Mouse (Mus musculus) megakaryocyte, adult 5-6 weeks (primary cell): ENCODE data around the gene Elp5. TPM values are rescaled to one million over a fixed set of nuclear protein-coding genes. Genes with fewer than 3 reads are reported as not detected.

Experiments used
- ATAC-seq: 2 replicates; pipeline ENCODE4 v1.8.0; 2016; ENCODE audit warnings: mild to moderate bottlenecking, inconsistent platforms; ENCODE audit not compliant: poor library complexity, severe bottlenecking
- total RNA-seq, 2 experiments: library from RNA; stranded (forward) in 1 of 2; stranded (reverse) in 1 of 2; fragments of 153-499, 151-499 nt in 1 of 2; fragments of 221-1000, 200-1000 nt in 1 of 2; gene quantifications; 2 replicates each; pipeline versions ENCODE4 v1.2.3 to v1.2.4; 2015 to 2017

Elp5 gene
- total RNA-seq, 2 experiments from 2014 or later, result 40.5 to 44.7 TPM

- no peak for ATAC-seq
Observed at GRCm38 (mm10) chr11:70015677-70016076, 33.4 kb upstream of the Elp5 start.

DNA sequence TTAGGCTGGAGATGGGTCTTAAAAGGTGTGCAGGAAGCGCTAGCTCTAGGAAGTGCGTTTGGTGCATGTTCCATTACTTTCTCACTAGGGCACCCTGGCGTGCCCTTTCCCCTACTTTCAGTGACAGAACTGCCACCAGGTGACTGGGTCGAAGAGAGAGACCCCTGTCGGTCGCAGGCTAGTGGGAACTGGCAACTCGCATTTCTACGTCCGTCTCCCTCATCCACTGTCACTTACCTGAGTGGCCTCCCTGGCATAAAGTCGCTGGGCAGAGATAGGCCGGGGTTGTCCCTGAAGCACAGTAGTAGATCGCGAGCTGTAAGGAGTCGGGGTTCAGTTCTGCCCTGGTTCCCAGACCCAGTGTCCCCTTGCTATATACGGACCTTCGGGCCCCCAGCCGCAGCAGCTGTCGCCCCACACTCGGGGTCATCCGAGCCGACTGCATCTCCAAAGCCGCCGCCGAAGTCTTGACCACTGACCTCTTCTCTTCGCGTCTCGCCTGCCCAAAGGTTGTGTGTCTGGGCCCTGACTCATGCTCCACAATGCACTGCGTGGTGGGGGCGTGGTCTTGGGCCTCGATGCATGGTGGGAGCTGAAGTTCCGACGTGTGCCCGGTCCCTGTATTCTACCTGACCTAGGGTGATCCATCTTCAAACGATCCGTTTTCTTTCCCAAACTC, 32.7 kb upstream of the Elp5 start, which contains the start of gene Acadvl:
Gene Acadvl, minus strand, starts transcription at position 532 of the 679 bp plus-strand sequence.
- ATAC-seq, result peak; percentile 98

GRCm38 (mm10) chr11:70014051-70014450, 31.7 kb upstream of the Elp5 start:
- no peak for ATAC-seq

- no peak for ATAC-seq
Observed at GRCm38 (mm10) chr11:70013408-70013807, 31.1 kb upstream of the Elp5 start.

- no peak for ATAC-seq
Observed at GRCm38 (mm10) chr11:70012931-70013330, 30.6 kb upstream of the Elp5 start.

- no peak for ATAC-seq
Observed at GRCm38 (mm10) chr11:70010961-70011360, 28.6 kb upstream of the Elp5 start.

GRCm38 (mm10) chr11:70010548-70010947, 28.2 kb upstream of the Elp5 start:
- no peak for ATAC-seq

DNA sequence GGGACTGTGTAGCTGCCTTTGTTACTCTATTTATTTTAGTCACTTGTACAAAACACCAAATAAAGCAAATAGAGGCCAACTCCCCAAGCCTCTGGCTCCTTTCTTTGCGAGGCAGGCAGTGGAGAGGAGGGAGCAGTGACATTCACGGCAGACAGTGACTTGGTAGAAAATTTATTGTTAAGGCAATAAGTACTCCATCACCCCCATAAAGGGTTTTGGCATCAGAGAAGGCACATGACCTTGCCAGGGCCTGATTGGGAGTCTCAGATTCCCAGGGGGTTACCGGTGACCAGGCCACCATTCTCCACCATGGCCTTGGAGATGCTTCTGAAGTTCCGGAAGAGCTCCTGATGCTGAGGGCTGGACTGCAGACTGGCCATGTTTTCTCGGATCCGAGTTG, 27.7 kb upstream of the Elp5 start:
- ATAC-seq, result no peak

GRCm38 (mm10) chr11:70005521-70005920, 23.2 kb upstream of the Elp5 start:
- no peak; the same call in 1 of the 2 replicates for ATAC-seq

GRCm38 (mm10) chr11:70002471-70002870, 20.2 kb upstream of the Elp5 start:
- no peak for ATAC-seq

DNA sequence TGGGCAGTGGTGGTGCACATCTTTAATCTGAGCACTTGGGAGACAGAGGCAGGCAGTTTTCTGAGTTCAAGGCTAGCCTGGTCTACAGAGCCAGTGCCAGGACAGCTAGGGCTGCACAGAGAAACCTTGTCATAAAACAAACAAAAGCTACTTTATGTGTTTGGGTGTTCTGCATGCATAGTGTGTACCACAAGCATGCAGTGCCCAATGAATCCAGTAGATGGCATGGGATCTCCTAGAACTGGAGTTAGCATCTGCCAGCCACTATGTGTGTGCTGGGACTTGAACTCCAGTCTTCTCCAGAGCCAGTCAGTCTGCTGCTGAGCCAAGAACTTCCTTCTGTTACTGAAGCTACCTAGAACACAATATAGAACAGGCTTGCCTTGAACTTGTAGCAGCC, 19.5 kb upstream of the Elp5 start:
- ATAC-seq, result no peak

DNA sequence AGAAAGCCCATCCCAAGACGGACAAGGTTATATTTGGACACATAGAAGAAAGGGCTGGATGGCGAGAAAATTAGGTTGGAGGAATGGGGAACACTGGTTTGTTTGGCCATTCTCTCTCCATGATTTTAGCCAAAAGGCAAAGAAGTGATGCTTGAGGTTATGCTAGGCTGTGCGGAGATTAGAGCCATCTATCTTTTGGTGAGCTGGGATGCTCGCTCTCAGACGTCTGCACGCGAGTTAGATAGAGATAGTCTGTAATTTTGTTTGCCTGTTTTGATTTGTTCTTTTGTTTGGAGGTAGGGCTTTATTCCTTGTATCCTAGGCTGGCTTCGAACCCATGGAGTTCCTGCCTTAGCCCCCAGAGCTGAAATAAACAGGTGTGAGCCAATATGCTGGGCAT, 18.8 kb upstream of the Elp5 start:
- no peak for ATAC-seq

GRCm38 (mm10) chr11:70000396-70000898, 18.1 kb upstream of the Elp5 start, which contains the start of gene Dvl2:
Dvl2 (plus strand) TSS chr11:70000595.
- peak; percentile 61 for ATAC-seq

DNA sequence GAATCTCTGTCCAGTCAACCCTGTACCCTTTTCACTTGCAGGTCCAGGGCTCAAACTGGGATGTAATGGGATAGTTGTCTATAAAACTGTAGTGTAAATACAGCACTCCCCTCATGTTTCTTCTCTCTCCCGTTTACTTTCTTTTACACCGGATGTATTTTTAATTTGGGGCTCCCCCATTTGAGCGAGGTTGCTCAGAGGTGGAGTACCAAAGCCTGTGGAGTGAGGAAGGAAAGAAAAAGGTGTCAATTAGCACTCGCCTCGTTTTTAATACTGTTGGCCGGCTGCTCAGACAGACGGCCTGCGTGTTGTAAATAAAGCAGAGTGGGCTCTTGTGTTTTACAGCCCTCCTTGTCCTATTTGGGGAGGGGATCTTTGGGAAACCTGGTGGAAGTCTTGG, 17.3 kb upstream of the Elp5 start:
- ATAC-seq, result no peak

DNA sequence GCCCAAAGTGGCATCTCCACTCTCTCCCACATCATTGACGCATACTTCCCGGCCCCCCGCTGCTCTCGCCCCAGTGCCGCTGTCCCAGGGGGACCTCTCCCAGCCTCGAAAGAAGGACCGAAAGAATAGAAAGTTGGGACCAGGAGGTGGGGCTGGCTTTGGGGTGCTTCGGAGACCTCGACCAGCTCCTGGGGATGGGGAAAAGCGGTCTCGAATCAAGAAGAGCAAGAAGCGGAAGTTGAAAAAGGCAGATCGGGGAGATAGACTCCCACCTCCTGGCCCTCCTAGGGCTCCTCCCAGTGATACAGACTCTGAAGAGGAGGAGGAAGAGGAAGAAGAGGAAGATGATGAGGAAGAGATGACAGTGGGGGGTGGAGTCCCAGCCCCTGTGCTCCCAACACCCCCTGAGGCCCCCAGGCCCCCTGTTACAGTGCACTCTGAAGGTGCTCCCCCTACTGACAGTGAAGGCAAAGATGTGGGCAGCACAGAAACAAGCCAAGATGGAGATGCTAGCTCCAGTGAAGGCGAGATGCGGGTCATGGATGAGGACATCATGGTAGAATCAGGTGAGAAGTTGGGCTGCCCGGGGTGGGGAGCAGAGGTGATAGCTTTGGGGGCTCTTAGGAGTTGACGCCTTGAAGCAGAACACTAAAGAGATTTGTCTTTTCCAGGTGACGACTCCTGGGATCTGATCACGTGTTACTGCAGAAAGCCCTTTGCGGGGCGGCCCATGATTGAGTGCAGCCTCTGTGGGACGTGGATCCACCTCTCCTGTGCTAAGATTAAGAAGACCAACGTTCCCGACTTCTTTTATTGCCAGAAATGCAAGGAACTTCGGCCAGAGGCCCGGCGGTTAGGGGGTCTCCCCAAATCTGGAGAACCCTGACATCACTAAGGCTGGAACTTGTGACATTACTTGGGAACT, 16.5 kb upstream of the Elp5 start:
- no peak for ATAC-seq

- peak; percentile 38 for ATAC-seq
Observed at GRCm38 (mm10) chr11:69997070-69997509, 14.8 kb upstream of the Elp5 start.

- no peak for ATAC-seq
Observed at GRCm38 (mm10) chr11:69996161-69997061, 14.1 kb upstream of the Elp5 start.

- peak; percentile 58 for ATAC-seq
Observed at GRCm38 (mm10) chr11:69995391-69995960, 13.2 kb upstream of the Elp5 start, which contains the start of gene Phf23. Phf23 (plus strand) TSS chr11:69995777.

DNA sequence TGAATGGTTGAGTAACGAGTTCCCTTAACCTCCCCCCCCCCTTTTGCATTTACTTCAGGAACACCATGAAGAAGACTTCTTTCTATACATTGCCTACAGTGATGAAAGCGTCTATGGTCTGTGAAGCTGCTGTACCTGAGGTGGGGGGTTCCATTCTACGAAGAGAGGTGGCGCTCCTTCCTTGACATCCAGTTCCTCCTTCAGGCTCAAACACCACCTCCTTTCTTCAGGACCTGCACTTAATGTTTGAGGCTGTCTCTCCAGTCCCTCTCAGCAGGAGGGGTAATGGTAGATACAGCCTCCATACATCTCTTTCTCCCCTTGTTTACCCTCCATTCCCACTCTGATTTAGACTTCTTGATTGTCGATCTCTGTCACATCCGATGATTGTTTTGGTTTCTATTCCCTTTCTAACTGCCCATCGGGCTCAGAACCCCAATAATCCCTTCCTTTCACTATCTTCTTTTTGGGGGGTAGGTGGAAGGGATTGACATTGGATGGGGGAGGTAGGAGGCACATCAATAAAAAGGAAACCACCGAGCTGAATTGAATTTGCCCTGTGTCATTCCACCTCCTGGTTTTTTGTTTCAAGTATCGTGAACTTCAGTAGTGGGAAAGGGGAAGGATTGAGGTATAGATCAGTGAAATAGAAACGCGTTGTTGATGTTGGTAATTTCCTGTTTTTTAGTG, 12.2 kb upstream of the Elp5 start:
- no peak for ATAC-seq

GRCm38 (mm10) chr11:69992932-69993331, 10.6 kb upstream of the Elp5 start:
- no peak for ATAC-seq
